Mouse (Mus musculus): ENCODE data around the gene Ifi44. TPM values are rescaled to one million over a fixed set of nuclear protein-coding genes. Genes with fewer than 3 reads are reported as not detected.

Ifi44 gene
- total RNA-seq (2017): 20.3 and 28.5 TPM in 2 replicates

DNA sequence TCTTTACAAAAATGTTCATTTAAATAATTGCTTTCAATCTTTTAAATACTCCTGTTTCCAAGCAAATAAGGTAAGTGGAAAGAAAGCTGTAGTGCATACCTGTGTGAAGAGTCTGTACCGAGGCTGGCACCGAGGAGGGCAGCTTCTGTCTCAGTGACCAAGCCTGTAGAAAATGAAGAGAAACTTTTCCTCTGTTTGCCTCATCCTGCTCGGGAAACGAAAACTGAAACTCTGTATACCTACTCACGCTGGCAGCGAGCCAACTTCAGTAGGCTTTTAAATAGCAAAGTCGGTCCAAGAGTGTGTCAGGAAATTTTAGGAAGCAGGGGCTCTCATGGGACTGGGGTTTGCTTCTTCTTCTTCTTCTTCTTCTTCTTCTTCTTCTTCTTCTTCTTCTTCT is at the start of gene Ifi44:
TSS of gene Ifi44 (minus strand) at position 224 of the 400 bp plus-strand sequence.
- ATAC-seq (replicated peaks in 1 of 2; ENCODE audit: insufficient read depth in 1 of 2, low FRiP score in 2 of 2, low TSS enrichment in 1 of 2, low read depth in 1 of 2, poor library complexity in 2 of 2, severe bottlenecking in 2 of 2): peak; percentile 62 to 71; a peak in 3 of 4 replicates

GRCm38 (mm10) chr3:151788622-151789021 is 38.9 kb upstream of the Ifi44 start:
- no peak for ATAC-seq (replicated peaks in 1 of 2; ENCODE audit: insufficient read depth in 1 of 2, low FRiP score in 2 of 2, low TSS enrichment in 1 of 2, low read depth in 1 of 2, poor library complexity in 2 of 2, severe bottlenecking in 2 of 2)

- ATAC-seq (replicated peaks in 1 of 2; ENCODE audit: insufficient read depth in 1 of 2, low FRiP score in 2 of 2, low TSS enrichment in 1 of 2, low read depth in 1 of 2, poor library complexity in 2 of 2, severe bottlenecking in 2 of 2): 0 out of 4 replicates have a peak, but pooled peaks of 1 of the 2 experiments have one; percentile 46
Observed at GRCm38 (mm10) chr3:151775089-151775488, 25.3 kb upstream of the Ifi44 start.

DNA sequence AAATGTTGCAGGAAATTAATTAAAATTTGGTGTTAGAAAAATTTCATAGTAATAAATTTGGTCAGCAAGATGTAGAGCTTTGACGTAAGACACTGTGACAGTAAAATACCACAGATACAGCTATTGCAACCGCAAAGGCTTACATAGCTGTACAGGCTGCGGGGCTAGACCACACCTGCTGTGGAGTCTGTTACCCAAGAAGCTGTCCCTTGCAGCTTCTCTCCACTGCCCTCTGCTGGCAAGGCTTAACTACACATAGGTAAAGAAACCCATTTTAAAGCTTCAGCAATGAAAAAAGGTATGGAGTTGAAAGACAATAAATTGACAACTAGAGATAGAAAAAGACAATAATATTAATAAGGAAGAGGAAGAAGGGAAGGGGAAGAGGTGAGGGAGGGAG is 21.3 kb upstream of the Ifi44 start:
- ATAC-seq (replicated peaks in 1 of 2; ENCODE audit: insufficient read depth in 1 of 2, low FRiP score in 2 of 2, low TSS enrichment in 1 of 2, low read depth in 1 of 2, poor library complexity in 2 of 2, severe bottlenecking in 2 of 2): peak; percentile 93 to 95

- ATAC-seq (replicated peaks in 1 of 2; ENCODE audit: insufficient read depth in 1 of 2, low FRiP score in 2 of 2, low TSS enrichment in 1 of 2, low read depth in 1 of 2, poor library complexity in 2 of 2, severe bottlenecking in 2 of 2): no peak
Observed at GRCm38 (mm10) chr3:151748514-151748913, 1.2 kb downstream of the Ifi44 start.

DNA sequence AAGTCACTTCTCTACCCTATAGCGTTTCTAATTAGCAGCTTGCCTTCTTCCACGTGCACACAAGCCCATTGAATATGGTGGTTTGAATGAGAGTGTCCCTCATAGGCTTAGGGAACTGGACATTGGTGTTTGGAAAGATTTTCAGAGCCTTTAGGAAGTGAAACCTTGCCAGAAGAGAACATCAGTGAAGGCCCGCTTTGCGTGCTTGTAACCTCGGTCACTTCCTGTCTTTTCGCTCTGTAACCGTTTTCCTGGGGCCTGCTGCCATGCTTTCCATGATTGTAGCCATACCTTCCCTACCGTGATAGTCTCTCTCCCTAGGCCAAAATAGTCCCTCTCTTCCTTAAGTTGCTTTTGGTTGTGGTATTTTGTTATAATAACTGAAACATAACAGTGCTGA is 3.7 kb downstream of the Ifi44 start:
- ATAC-seq (replicated peaks in 1 of 2; ENCODE audit: insufficient read depth in 1 of 2, low FRiP score in 2 of 2, low TSS enrichment in 1 of 2, low read depth in 1 of 2, poor library complexity in 2 of 2, severe bottlenecking in 2 of 2): 0 out of 4 replicates have a peak, but pooled peaks of 1 of the 2 experiments have one; percentile 16

DNA sequence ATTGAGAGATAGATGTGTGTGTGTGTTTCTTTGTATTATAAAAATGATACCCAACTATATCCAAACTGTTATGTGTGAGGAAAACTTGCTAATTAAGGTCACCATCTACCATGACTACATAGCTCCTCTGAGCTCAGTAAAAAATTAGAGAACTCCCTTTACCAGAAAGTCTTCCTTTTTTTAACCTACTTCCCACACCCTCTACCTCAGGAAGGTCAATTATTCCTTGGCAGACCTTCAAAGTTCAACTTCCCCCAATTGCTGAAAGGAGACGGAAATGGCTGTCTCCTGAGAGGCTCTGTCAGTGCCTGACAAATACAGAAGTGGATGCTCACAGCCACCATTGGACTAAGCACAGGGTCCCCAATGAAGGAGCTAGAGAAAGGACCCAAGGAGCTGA is 7.5 kb downstream of the Ifi44 start:
- ATAC-seq (replicated peaks in 1 of 2; ENCODE audit: insufficient read depth in 1 of 2, low FRiP score in 2 of 2, low TSS enrichment in 1 of 2, low read depth in 1 of 2, poor library complexity in 2 of 2, severe bottlenecking in 2 of 2): peak; percentile 75 to 88

DNA sequence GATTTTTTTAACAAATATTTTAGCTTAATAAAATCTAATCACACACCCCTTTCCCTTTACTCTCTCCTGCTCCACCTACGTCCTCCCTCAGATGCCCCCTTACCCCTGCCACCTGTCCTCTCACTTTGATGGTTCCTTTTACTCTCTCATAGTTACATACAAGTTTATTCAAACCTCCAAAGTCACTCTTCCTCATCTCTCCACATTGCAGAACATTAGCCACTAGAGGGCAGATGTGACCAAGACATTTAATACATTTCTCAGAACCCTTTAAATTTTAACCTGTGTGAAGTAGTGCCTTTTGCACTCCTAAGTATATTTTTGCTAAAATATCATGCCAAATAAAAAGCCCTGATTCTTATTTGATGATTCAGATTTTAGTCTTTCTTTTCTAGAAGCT is 33.5 kb downstream of the Ifi44 start:
- ATAC-seq (replicated peaks in 1 of 2; ENCODE audit: insufficient read depth in 1 of 2, low FRiP score in 2 of 2, low TSS enrichment in 1 of 2, low read depth in 1 of 2, poor library complexity in 2 of 2, severe bottlenecking in 2 of 2): peak; percentile 73 to 75

DNA sequence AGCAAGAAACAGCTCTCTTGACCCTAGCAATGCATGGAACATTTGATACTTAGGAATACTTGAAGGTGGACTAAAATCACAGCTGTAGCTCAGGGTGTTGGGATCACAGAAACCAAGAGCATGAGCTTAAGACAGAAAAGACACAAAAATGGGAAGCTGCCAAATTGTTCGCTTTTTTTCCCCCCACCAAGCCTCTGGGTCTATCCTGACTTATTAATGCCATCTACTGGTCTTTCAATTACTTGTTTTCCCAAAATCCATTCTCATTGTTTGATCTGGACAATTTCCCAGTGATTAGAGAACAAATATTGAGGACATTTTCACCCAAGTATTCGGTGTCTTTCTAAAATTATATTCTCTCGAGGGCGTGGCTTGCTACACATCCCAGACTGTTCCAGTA is 42.4 kb downstream of the Ifi44 start:
- no peak for ATAC-seq (replicated peaks in 1 of 2; ENCODE audit: insufficient read depth in 1 of 2, low FRiP score in 2 of 2, low TSS enrichment in 1 of 2, low read depth in 1 of 2, poor library complexity in 2 of 2, severe bottlenecking in 2 of 2)

Other genes with a start within 250 kb of the Ifi44 start
- gene Ifi44l, start 12.9 kb upstream of the Ifi44 start, total RNA-seq (2017): not detected in 2 replicates
- gene Ptgfr, start 87.7 kb upstream of the Ifi44 start, total RNA-seq (2017): not detected in 2 replicates